ENCODE assay signal across 14 mouse cellular contexts in genomic region chr15:77045609-77046008, GRCm38 (mm10). TPM values are rescaled to one million over a fixed set of nuclear protein-coding genes. Genes with fewer than 3 reads are reported as not detected.
DNase-seq lines count a peak whose midpoint lies in the region; TF ChIP-seq lines count a peak whose summit lies in the region.
"Had no signal": no experiment of that assay in that cellular context is flagged by ENCODE, and none has a peak within 500 bp of the region (broad histone marks: within the 10 kb centered on the region; RNA-seq: fewer than 3 reads in every experiment).

No protein-coding gene starts in this region.

- TF ChIP-seq CTCF in left cerebral cortex, adult 2 months (IDR thresholded peaks at IDR 0.05): no peak

- no peak overlapping the region for H3K4me3 ChIP-seq in left cerebral cortex, adult 2 months
- H3K4me3 ChIP-seq: forebrain, embryonic 15.5 days; liver, embryonic 13.5 days; neural tube, embryonic 12.5 days had no signal

- no peak overlapping the region for H3K27ac ChIP-seq in left cerebral cortex, adult 2 months
- H3K27ac ChIP-seq: forebrain, embryonic 15.5 days; liver, embryonic 13.5 days; neural tube, embryonic 12.5 days had no signal

- DNase-seq in heart, adult 11 months: peak; percentile 95
- no peak for DNase-seq in heart, postnatal 36 days
- DNase-seq in kidney, adult 9 months: peak; percentile 52
- DNase-seq in kidney, postnatal 14 days: no peak
- peak; percentile 75 for DNase-seq in gastrocnemius, postnatal 25 days
- DNase-seq in yolk sac, embryonic 10.5 days (ENCODE audit: low spot score): peak; percentile 53
- DNase-seq in left cerebral cortex, adult 2 months (ENCODE audit: extremely low spot score in 1 of 2, low spot score in 2 of 2): no peak
- DNase-seq: cerebellum, adult 18-20 months; liver, embryonic 13.5 days had no signal

- intact Hi-C loops in heart, postnatal 36 days (cut with DNase I): no loop called here
- intact Hi-C loops in left cerebral cortex, adult 2 months (cut with DNase I): no loop called here

RNA-seq across cellular contexts. Expression of gene Apol6, which starts 1.1 kb away (rescaled TPM):
- total RNA-seq in heart, postnatal 36 days (2021): 1 to 10 TPM in 1 of 2 experiments, under 1 TPM in 1; 0.41 to 1.5 TPM
- 10 to 100 TPM; 47.8 to 57.9 TPM for total RNA-seq in gastrocnemius, postnatal 25 days (2021)
- under 1 TPM in 1 of 2 experiments, not detected in 1; 0.19 TPM for total RNA-seq in left cerebral cortex, adult 2 months (2021)
- total RNA-seq: layer of hippocampus, postnatal 25 days; megakaryocyte, adult 5-6 weeks; MEL had no signal

RNA-seq across cellular contexts. Expression of gene Mb, which starts 4.9 kb away (rescaled TPM):
- total RNA-seq in heart, postnatal 36 days (2021): over 10,000 TPM; 17,938 to 18,211 TPM
- 1,000 to 10,000 TPM; 2,592 to 3,528 TPM for total RNA-seq in gastrocnemius, postnatal 25 days (2021)
- under 1 TPM in 1 of 2 experiments, not detected in 1; 0.33 TPM for total RNA-seq in left cerebral cortex, adult 2 months (2021)
- total RNA-seq: megakaryocyte, adult 5-6 weeks; MEL had no signal

Comparison
In these comparisons a context has a peak if more than half of its experiments do, and no peak if none do; other contexts are left out.
1. DNase-seq: peak in heart, adult 11 months (single experiment), kidney, adult 9 months (single experiment), gastrocnemius, postnatal 25 days (single experiment) and yolk sac, embryonic 10.5 days (single experiment); none in heart, postnatal 36 days (0 of 2), kidney, postnatal 14 days (single experiment) and left cerebral cortex, adult 2 months (0 of 2).
2. RNA of gene Apol6, which starts 1.1 kb away (total RNA-seq): 47.8 to 57.9 TPM in gastrocnemius, postnatal 25 days; 0.41 to 1.5 TPM in heart, postnatal 36 days and 0.19 TPM in left cerebral cortex, adult 2 months; every median in the first group is over 10 times any median in the second.
3. RNA of gene Mb, which starts 4.9 kb away (total RNA-seq): 17,938 to 18,211 TPM in heart, postnatal 36 days and 2,592 to 3,528 TPM in gastrocnemius, postnatal 25 days; 0.33 TPM in left cerebral cortex, adult 2 months; every median in the first group is over 1,000 times any median in the second.